In genomic region chr8:115311003-115311402, GRCm38 (mm10) we compare ENCODE assay signal across 25 mouse cellular contexts.
A peak's percentile ranks its signal among the peaks of the same experiment; 100 is the strongest.
DNase-seq lines count a peak whose midpoint lies in the region; ATAC-seq and TF ChIP-seq lines count a peak whose summit lies in the region.
"Had no signal": no experiment of that assay in that cellular context is flagged by ENCODE, and none has a peak within 500 bp of the region (broad histone marks: within the 10 kb centered on the region; RNA-seq: fewer than 3 reads in every experiment).

No protein-coding gene starts in this region.

- no peaks in the 10 kb centered on the region for H3K36me3 ChIP-seq in lung, postnatal 0 days (ENCODE audit: insufficient read depth, low read length)
- H3K36me3 ChIP-seq: embryonic facial prominence, embryonic 10.5 days; embryonic facial prominence, embryonic 12.5 days; forebrain, embryonic 15.5 days; G1E had no signal

- H3K4me2 ChIP-seq in lung, postnatal 0 days (replicated peaks; ENCODE audit: low read depth, low read length) = no peak overlapping the region
- H3K4me2 ChIP-seq: embryonic facial prominence, embryonic 12.5 days; forebrain, embryonic 13.5 days; forebrain, embryonic 15.5 days had no signal

- H3K27me3 ChIP-seq in lung, postnatal 0 days (replicated peaks; ENCODE audit: insufficient read depth, low read length) = no peaks in the 10 kb centered on the region
- H3K27me3 ChIP-seq: embryonic facial prominence, embryonic 12.5 days; forebrain, embryonic 15.5 days; Patski had no signal

- intact Hi-C loops in left cerebral cortex, postnatal 14 days (cut with DNase I) = no loop called here

- 81% methylated on average over 6 of the region's 6 CpGs for WGBS in lung, postnatal 0 days

- peak; percentile 49 for DNase-seq in lung, postnatal 0 days (ENCODE audit: low spot score)
- DNase-seq in lung, postnatal 25 days (ENCODE audit: low spot score) = no peak
- no peak for DNase-seq in gastrocnemius, adult 8-10 months (ENCODE audit: low spot score in 2 of 2)
- DNase-seq in left cerebral cortex, postnatal 14 days (ENCODE audit: low spot score in 2 of 2) = no peak
- DNase-seq in thymus, postnatal 36 days = no peak
- DNase-seq: adrenal gland, adult 8-10 months; adrenal gland, postnatal 14 days; adrenal gland, postnatal 36 days; B cell, adult 2 months; cerebellum, adult 11 months; cerebellum, adult 18-20 months; cerebellum, adult 9-10 months; cerebellum, postnatal 10 days; cerebellum, postnatal 25 days had no signal

- no peak overlapping the region for H3K4me3 ChIP-seq in lung, postnatal 0 days (ENCODE audit: low read depth, low read length)
- no peak overlapping the region; the same call in 1 of the 2 replicates for H3K4me3 ChIP-seq in bone marrow macrophage, adult 2 months (ENCODE audit: insufficient read depth, low read length)
- H3K4me3 ChIP-seq: embryonic facial prominence, embryonic 10.5 days; embryonic facial prominence, embryonic 12.5 days; forebrain, embryonic 13.5 days; forebrain, embryonic 15.5 days had no signal

- no peaks in the 10 kb centered on the region for H3K4me1 ChIP-seq in lung, postnatal 0 days (ENCODE audit: insufficient read depth, low read depth, low read length)
- H3K4me1 ChIP-seq in bone marrow macrophage, adult 2 months (ENCODE audit: control insufficient read depth, insufficient read depth, low read length) = peaks cover 46% of the 10 kb centered on the region
- H3K4me1 ChIP-seq: embryonic facial prominence, embryonic 12.5 days; forebrain, embryonic 13.5 days; forebrain, embryonic 15.5 days had no signal

- no peak overlapping the region for H3K27ac ChIP-seq in lung, postnatal 0 days (ENCODE audit: low read length)
- H3K27ac ChIP-seq in bone marrow macrophage, adult 2 months (ENCODE audit: insufficient read depth, low read depth, low read length) = peak overlapping the region; percentile 67
- H3K27ac ChIP-seq: embryonic facial prominence, embryonic 10.5 days; embryonic facial prominence, embryonic 12.5 days; forebrain, embryonic 13.5 days; forebrain, embryonic 15.5 days had no signal

- TF ChIP-seq POLR2A in bone marrow macrophage, adult 2 months (IDR thresholded peaks at IDR 0.05; ENCODE audit: borderline replicate concordance, low read depth, low read length) = no peak

- no peak for TF ChIP-seq EP300 in lung, postnatal 0 days (IDR thresholded peaks at IDR 0.05)

- H3K9me3 ChIP-seq in lung, postnatal 0 days (ENCODE audit: low read length) = no peaks in the 10 kb centered on the region
- H3K9me3 ChIP-seq: embryonic facial prominence, embryonic 10.5 days; embryonic facial prominence, embryonic 12.5 days; forebrain, embryonic 13.5 days; forebrain, embryonic 15.5 days had no signal

- no peak overlapping the region for H3K9ac ChIP-seq in lung, postnatal 0 days (replicated peaks; ENCODE audit: low read depth)
- H3K9ac ChIP-seq: embryonic facial prominence, embryonic 12.5 days; forebrain, embryonic 13.5 days; forebrain, embryonic 15.5 days had no signal

- no peak for ATAC-seq in lung, postnatal 0 days
- peak; percentile 47; the same call in 1 of the 2 replicates for ATAC-seq in megakaryocyte, adult 5-6 weeks (ENCODE audit: poor library complexity, severe bottlenecking)
- ATAC-seq in monocyte, adult 5-6 weeks (replicated peaks; ENCODE audit: insufficient number of reproducible peaks, low FRiP score, low TSS enrichment, poor library complexity, severe bottlenecking) = 0 out of 2 replicates have a peak, but pooled peaks have one; percentile 51
- ATAC-seq: activated CD4-positive, CD25-positive, alpha-beta regulatory T cell, adult 4 months; CD4-positive, CD25-positive, alpha-beta regulatory T cell, adult 4 months; forebrain, embryonic 13.5 days; forebrain, embryonic 15.5 days; Patski had no signal

- no peak for TF ChIP-seq CTCF in lung, postnatal 0 days (IDR thresholded peaks at IDR 0.05)
- TF ChIP-seq CTCF in bone marrow macrophage, adult 2 months (IDR thresholded peaks at IDR 0.05; ENCODE audit: low read depth, low read length) = no peak
